Mouse (Mus musculus) CD4-positive naive resting alpha-beta T cell, adult 76 days (primary cell): ENCODE results near the gene Prss8. TPM values are rescaled to one million over a fixed set of nuclear protein-coding genes. Genes with fewer than 3 reads are reported as not detected.

Experiments
- total RNA-seq: library from RNA; stranded (reverse); gene quantifications from one replicate; pipeline ENCODE4 v1.2.4, GENCODE M21; 2023

The Prss8 gene
- total RNA-seq, result not detected

DNA sequence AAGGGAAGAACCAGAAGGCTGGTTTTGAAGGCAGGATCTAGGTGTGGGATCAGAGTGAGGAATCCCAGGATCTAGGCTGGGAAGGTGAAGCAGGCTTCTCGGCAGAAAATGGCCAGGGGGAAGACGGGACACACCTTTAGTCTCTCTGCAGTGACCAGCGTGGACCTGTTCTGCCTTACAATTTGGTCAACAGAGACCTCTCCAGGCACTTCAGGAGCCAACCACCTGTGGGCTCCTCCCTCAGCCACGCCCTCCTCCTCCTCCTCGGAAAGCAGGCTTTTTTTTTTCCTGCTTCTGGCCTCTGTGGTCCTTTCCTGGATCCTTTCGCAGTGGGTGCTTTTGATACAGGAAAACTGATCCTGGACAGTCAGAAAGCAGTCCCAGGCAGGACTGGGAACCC, at the start of gene Prss8:
TSS of gene Prss8 (minus strand) at position 182 of the 400 bp plus-strand sequence.

DNA sequence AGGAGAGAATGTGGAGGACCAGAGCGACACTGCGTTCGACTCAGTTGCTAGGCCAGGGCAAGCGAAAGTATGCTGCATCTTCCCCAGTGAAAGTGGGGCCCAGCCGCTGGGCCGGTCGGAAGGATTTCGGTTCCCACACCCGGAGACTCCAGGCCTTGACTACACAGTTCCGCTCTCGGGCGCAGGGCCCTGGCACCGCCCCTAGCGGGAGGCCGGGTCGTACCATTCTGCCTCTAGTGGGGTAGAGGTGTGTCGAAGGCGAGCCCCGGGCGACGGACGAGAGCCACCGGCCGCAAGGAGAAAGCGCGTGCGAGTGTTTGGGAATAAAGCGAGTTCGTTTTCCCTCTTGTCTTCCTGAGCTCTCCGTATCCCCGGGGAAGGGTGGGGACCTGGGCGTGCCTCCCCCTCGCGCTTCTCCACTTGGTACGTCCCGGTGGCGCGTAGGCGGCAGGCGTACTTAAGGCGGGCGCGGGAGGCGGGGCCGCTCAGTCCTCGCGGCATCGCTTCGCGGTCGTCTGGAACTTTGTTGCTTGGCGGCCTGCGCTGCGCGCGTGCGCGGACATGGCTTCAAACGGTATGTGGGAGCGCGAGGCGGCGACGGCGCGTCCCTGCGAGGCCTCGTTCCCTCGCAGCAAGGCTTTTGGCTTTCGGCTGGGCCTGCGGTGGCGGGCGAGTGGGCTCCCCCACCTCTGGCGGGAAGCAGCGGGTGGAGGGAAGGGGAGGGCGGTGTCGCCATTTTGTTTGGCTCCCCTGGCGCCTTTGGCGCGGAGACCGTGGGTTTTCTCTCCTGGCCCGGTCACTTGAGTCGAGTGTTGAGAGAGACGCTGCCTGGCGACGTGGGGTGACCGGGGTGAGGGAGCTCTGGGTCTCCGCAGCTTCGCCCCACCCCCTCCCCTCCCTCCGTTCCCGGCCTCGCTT, 37.4 kb upstream of the Prss8 start, which contains the start of gene Fus:
TSS of gene Fus (plus strand) at position 454 of the 918 bp plus-strand sequence.

GRCm38 (mm10) chr7:127946470-127947023, 16.6 kb upstream of the Prss8 start, which contains the start of gene Prss36:
Prss36 (minus strand) TSS chr7:127946725.

DNA sequence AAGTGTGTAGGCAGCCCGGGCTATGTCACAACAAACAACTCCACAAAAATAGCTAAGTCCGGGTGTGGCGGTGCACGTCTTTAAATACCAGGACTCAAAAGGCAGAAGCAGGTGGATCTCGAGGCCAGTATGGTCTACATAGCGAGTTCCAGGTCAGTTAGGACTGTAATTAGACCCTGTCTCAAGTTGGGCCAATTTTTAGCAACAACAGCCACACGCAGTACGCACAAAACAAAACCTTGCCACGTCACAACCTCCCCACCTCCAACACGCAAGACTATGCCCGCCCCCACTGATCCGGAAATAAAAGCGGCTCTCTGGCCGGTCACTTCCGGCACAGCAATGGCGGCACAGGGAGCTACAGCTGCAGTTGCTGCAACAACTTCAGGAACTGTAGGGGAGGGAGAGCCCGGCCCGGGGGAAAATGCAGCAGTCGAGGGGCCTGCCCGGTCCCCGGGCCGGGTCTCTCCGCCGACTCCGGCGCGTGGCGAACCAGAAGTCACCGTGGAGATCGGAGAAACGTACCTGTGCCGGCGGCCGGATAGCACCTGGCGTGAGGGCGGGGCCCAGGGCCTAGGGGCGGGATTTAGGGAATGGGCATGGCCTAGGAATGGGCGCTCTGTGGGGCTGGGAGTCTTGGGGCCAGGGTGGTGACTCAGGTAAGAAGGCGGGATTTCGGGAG, 17.6 kb downstream of the Prss8 start, which contains the start of gene Kat8:
TSS of gene Kat8 (plus strand) at position 327 of the 682 bp plus-strand sequence.

GRCm38 (mm10) chr7:127903971-127904796, 25.7 kb downstream of the Prss8 start, which contains the start of gene Bckdk:
Bckdk (plus strand) TSS chr7:127904082.

DNA sequence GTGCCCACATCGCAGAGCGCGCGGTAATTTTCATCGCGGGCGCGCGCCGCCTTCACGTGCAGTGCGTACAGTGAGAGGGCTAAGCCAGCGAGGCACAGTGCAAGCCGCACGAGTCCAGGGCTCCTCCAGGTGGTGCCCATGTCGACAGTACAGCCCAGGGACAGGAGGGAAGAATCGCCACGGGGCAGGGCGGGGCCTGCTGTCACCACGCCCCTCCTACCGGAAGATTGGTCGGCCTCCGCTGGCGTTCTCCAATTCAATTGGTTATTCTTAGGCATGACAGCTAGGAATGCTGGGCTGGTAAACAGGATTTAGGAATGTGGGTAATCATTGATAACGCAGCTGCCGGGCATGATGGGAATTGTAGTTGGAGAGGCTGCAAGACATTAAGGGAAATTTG, 34.5 kb downstream of the Prss8 start, which contains the start of the genes Gm21974 and Vkorc1:
TSS of gene Gm21974 (minus strand) at position 13 of the 400 bp plus-strand sequence.
TSS of gene Vkorc1 (minus strand) at position 176 of the 400 bp plus-strand sequence.

DNA sequence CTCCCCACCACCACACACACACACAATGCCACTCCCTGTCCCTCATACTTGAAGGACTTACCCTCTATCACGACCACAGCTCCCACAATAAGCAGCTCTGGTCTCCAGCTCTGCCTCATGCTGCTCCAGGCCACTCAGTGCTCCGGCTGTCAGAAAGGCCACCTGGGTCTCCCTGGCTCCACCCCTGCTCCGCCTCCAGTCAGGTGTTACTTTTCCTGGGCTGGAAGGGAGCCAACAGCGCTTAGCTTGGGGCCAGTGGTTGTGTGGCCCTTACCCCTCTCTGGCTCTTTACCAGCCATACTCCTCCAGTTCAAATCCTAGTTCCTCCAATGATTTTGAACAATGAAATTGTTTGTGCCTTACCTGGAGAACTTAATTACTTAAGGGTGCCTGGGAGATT, 39.1 kb downstream of the Prss8 start, which contains the start of gene Prss53:
TSS of gene Prss53 (minus strand) at position 173 of the 400 bp plus-strand sequence.

GRCm38 (mm10) chr7:127876467-127877348, 53.2 kb downstream of the Prss8 start, which contains the start of gene Zfp668:
Zfp668 (minus strand) TSS chr7:127876828.

GRCm38 (mm10) chr7:127876041-127876466, 53.9 kb downstream of the Prss8 start, which contains the start of gene Zfp646:
Zfp646 (plus strand) TSS chr7:127876221.

Other genes starting within 250 kb of the Prss8 start
- gene Bcl7c, start 221.2 kb downstream of the Prss8 start, total RNA-seq, result 21.5 TPM
- not detected for gene Ctf1, start 217.4 kb downstream of the Prss8 start, total RNA-seq
- not detected for gene Ctf2, start 197.9 kb downstream of the Prss8 start, total RNA-seq
- 5.2 TPM for gene Fbxl19, start 185.6 kb downstream of the Prss8 start, total RNA-seq
- 6.8 TPM for gene Orai3, start 160.3 kb downstream of the Prss8 start, total RNA-seq
- gene Setd1a, start 153.4 kb downstream of the Prss8 start, total RNA-seq, result 85.9 TPM
- gene Gm49388, start 144.5 kb downstream of the Prss8 start, total RNA-seq, result 0.79 TPM
- 4.5 TPM for gene Hsd3b7, start 129.5 kb downstream of the Prss8 start, total RNA-seq
- gene Stx4a, start 105.8 kb downstream of the Prss8 start, total RNA-seq, result 106 TPM
- not detected for gene Stx1b, start 105.6 kb downstream of the Prss8 start, total RNA-seq
- 85.5 TPM for gene Zfp646, start 53.9 kb downstream of the Prss8 start, total RNA-seq
- 23.0 TPM for gene Zfp668, start 53.3 kb downstream of the Prss8 start, total RNA-seq
- gene Prss53, start 39.1 kb downstream of the Prss8 start, total RNA-seq, result 0.35 TPM
- gene Gm21974, start 34.6 kb downstream of the Prss8 start, total RNA-seq, result not detected
- 13.3 TPM for gene Vkorc1, start 34.5 kb downstream of the Prss8 start, total RNA-seq
- gene Bckdk, start 26.0 kb downstream of the Prss8 start, total RNA-seq, result 21.5 TPM
- gene Kat8, start 17.6 kb downstream of the Prss8 start, total RNA-seq, result 40.6 TPM
- gene Prss36, start 16.6 kb upstream of the Prss8 start, total RNA-seq, result 1.7 TPM
- 1,107 TPM for gene Fus, start 37.4 kb upstream of the Prss8 start, total RNA-seq
- 47.8 TPM for gene Pycard, start 63.8 kb upstream of the Prss8 start, total RNA-seq
- gene Trim72, start 73.8 kb upstream of the Prss8 start, total RNA-seq, result 0.35 TPM
- 5.3 TPM for gene Itgam, start 132.5 kb upstream of the Prss8 start, total RNA-seq
- not detected for gene Gm49368, start 132.6 kb upstream of the Prss8 start, total RNA-seq
- gene Itgax, start 199.4 kb upstream of the Prss8 start, total RNA-seq, result 3.9 TPM
- 5.0 TPM for gene Itgad, start 224.3 kb upstream of the Prss8 start, total RNA-seq